Mouse (Mus musculus) midbrain, embryonic 16.5 days (tissue): ENCODE measurements around the gene Ccdc146. TPM values are rescaled to one million over a fixed set of nuclear protein-coding genes. Genes with fewer than 3 reads are reported as not detected.

Experiments used
- ATAC-seq: fragments of 200-750 bp; cut with Nextera tagmentation; 2 replicates; pipeline ENCODE4 v1.8.0; 2017; ENCODE audit warnings: moderate TSS enrichment
- H3K27ac ChIP-seq: fragments of 300-500 bp; sonication (generic); 2 replicates; pipeline ENCODE4 v1.5.1; 2014; ENCODE audit warnings: mild to moderate bottlenecking, low read length, mixed read lengths
- H3K27me3 ChIP-seq: fragments of 300-500 bp; sonication (generic); 2 replicates; pipeline ENCODE4 v1.6.1; 2014; ENCODE audit warnings: low read depth, low read length, mixed read lengths; ENCODE audit not compliant: control insufficient read depth, insufficient read depth
- H3K36me3 ChIP-seq: fragments of 300-500 bp; sonication (generic); 2 replicates; pipeline ENCODE4 v1.6.1; 2014; ENCODE audit warnings: mild to moderate bottlenecking, low read length, moderate library complexity, mixed read lengths; ENCODE audit not compliant: control insufficient read depth, insufficient read depth
- H3K4me1 ChIP-seq: fragments of 300-500 bp; sonication (generic); 2 replicates; pipeline ENCODE4 v1.6.1; 2014; ENCODE audit warnings: mild to moderate bottlenecking, low read length, mixed read lengths; ENCODE audit not compliant: control insufficient read depth, insufficient read depth
- H3K4me2 ChIP-seq: fragments of 300-500 bp; sonication (generic); 2 replicates; pipeline ENCODE4 v1.6.1; 2014; ENCODE audit warnings: mild to moderate bottlenecking, low read length, mixed read lengths
- H3K4me3 ChIP-seq: fragments of 300-500 bp; sonication (generic); 2 replicates; pipeline ENCODE4 v1.5.1; 2014; ENCODE audit warnings: low read depth, mild to moderate bottlenecking, low read length, moderate library complexity, mixed read lengths
- H3K9ac ChIP-seq: fragments of 300-500 bp; sonication (generic); 2 replicates; pipeline ENCODE4 v1.6.1; 2014; ENCODE audit warnings: low read depth, low read length, mixed read lengths
- H3K9me3 ChIP-seq: fragments of 300-500 bp; sonication (generic); replicated peaks from 2 replicates; pipeline ENCODE4 v1.6.1; 2014; ENCODE audit warnings: mild to moderate bottlenecking, low read length, mixed read lengths; ENCODE audit not compliant: control insufficient read depth, poor library complexity, severe bottlenecking
- WGBS: fragments of 180-500 bp; shearing (Covaris S2); extraction: QIAGEN DNeasy Blood & Tissue Kit; methylation state at CpG from one replicate; pipeline ENCODE4 v1.1.7; 2014; 5-methylcytosine and 5-hydroxymethylcytosine counted together
- polyA plus RNA-seq: library from polyadenylated mRNA; unstranded; fragments of >200 nt; fragmentation: Nextera tagmentation; extraction: Ambion mirVana; gene quantifications from 2 replicates; pipeline ENCODE4 v1.2.1, GENCODE M21; 2015

The Ccdc146 gene
- polyA plus RNA-seq, 1 experiment from 2014 or later, result 0.90 TPM

DNA sequence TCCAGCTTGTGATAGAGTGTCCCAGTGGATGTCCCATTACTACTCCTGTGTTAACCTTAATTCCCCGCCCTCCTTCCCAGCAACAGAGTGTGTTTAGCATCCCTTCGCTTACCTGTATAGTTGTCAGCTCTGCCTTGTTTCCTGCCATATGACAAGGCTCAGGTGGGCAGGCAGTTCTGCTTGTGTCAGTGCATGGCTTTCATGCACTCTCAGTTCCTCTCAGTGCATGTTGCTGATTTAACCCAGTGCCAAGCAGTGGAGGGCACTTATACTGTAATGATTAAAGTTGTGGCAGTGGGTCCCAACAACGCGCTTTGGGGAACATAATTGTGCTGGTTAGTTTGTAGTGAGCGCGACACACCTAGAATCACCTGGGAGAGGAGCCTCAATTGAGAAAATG, 2.2 kb upstream of the Ccdc146 start:
- Histone ChIP-seq H3K4me3 (no peak overlapping the region), H3K4me1 (peaks cover 13% of the 10 kb centered on the region), H3K9me3 (no peaks in the 10 kb centered on the region), H3K27me3 (no peaks in the 10 kb centered on the region), H3K9ac (no peak overlapping the region), H3K27ac (no peak overlapping the region), H3K4me2 (no peak overlapping the region), H3K36me3 (no peaks in the 10 kb centered on the region)
- whole genome bisulfite sequencing, result 96% methylated on average over 6 of the region's 6 CpGs
- ATAC-seq, result no peak

DNA sequence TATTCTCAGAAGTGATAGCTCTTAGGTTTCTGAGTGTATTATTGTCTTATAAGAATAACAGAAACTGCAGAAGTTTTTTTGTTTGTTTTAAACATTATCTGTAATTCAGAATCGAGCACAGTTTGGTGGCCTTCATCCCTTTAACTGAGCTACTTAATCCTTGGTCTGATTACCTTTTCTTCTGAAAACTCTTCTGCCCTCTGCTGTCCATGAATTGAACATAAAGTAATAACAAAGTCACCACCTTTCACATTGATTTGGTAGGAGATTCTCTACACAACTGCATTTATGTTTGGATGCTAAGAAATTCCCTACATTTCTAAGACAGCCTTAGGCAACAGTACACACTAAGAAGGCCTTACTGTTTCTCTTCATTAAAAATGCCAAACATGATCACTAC, 3.9 kb downstream of the Ccdc146 start:
- WGBS, result 28% methylated on average over 1 of the region's 1 CpGs
- H3K4me3 ChIP-seq, result no peak overlapping the region
- peaks cover 2% of the 10 kb centered on the region for H3K4me1 ChIP-seq
- no peak overlapping the region for H3K4me2 ChIP-seq
- no peaks in the 10 kb centered on the region for H3K9me3 ChIP-seq
- H3K27me3 ChIP-seq, result no peaks in the 10 kb centered on the region
- no peaks in the 10 kb centered on the region for H3K36me3 ChIP-seq
- no peak overlapping the region for H3K9ac ChIP-seq
- no peak for ATAC-seq
- H3K27ac ChIP-seq, result no peak overlapping the region

DNA sequence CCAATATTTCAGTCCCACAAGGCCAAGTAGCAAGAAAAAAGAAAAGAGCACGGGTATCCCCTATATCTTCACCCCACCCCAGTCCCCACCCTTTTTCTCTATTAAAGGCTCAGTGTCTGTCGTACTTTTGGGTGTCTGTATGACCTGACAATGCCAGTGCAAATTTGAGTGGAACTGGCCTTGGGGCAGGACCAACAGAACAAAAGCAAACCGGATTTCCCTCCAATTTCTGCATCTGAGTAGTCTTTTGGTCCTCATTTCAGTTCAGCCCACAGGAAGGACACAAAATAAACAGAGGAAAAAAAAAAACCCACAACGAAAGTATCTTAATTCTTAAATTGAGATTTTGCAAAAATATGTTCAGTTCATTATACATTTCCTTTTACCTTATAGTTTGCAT, 5.9 kb downstream of the Ccdc146 start:
- H3K9ac ChIP-seq, result no peak overlapping the region
- H3K4me2 ChIP-seq, result no peak overlapping the region
- no peak overlapping the region for H3K4me3 ChIP-seq
- no peak for ATAC-seq
- H3K4me1 ChIP-seq, result no peaks in the 10 kb centered on the region
- H3K9me3 ChIP-seq, result no peaks in the 10 kb centered on the region
- no peak overlapping the region for H3K27ac ChIP-seq
- H3K27me3 ChIP-seq, result no peaks in the 10 kb centered on the region
- 75% methylated on average over 4 of the region's 4 CpGs for WGBS
- no peaks in the 10 kb centered on the region for H3K36me3 ChIP-seq

DNA sequence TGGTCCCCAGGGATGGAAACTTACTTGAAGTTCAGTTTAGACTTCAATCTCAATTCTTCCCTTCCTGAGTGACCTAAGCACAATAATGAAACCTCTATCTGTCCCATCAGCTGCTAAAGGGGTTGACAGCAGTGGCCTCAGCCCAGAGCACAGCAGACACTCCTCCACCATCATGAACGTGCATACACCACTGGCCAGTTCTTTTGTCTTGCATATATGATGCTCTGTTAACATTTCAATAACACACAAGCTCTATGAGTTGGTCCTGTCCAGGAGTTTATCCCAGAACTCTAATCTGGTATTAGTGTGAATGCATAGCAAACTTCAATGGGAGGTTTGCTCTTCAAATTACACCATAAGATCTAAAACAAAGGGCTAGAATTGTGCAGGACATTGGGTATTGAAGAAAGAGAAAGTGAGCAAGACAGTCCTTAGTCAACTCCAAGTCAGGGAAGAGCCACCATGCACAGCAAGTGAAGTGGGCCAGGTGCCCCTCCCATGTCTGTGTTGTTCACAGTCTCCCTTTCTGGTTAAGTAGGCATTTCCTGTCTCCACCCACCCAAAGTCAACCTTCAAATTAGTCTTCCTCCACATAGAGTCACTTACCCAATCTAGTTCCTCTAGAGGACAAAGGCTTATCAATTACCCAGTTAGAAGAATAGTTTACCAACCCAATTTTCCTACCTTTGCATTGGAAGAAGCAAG, 10.2 kb downstream of the Ccdc146 start:
- no peaks in the 10 kb centered on the region for H3K36me3 ChIP-seq
- H3K4me1 ChIP-seq, result no peaks in the 10 kb centered on the region
- H3K4me3 ChIP-seq, result no peak overlapping the region
- H3K27me3 ChIP-seq, result no peaks in the 10 kb centered on the region
- no peak for ATAC-seq
- H3K27ac ChIP-seq, result no peak overlapping the region
- no peaks in the 10 kb centered on the region for H3K9me3 ChIP-seq
- WGBS, result 62% methylated on average over 1 of the region's 1 CpGs
- H3K9ac ChIP-seq, result no peak overlapping the region
- H3K4me2 ChIP-seq, result no peak overlapping the region

DNA sequence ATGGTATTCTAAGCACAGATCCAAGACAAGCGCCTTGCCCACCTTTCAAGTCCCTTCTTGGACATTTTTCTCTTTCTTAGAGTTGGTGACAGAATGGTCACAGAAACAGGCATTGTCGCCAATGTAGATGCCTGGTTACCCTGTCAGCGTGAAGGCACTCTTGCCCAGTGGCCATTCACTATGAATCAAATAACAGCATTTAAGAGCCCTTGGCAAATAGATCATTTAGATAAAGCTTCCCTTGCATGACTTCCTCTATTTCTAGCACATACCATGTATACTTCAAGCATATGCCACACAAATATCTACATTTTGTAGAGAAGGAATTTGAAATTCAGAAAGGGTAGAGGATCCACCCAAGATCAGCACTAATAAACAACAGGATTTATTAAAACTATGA, 11.2 kb downstream of the Ccdc146 start:
- H3K4me3 ChIP-seq, result no peak overlapping the region
- no peak overlapping the region for H3K4me2 ChIP-seq
- H3K4me1 ChIP-seq, result no peaks in the 10 kb centered on the region
- H3K27ac ChIP-seq, result no peak overlapping the region
- 87% methylated on average over 3 of the region's 3 CpGs for WGBS
- no peaks in the 10 kb centered on the region for H3K36me3 ChIP-seq
- no peaks in the 10 kb centered on the region for H3K27me3 ChIP-seq
- H3K9ac ChIP-seq, result no peak overlapping the region
- no peak for ATAC-seq
- H3K9me3 ChIP-seq, result no peaks in the 10 kb centered on the region

DNA sequence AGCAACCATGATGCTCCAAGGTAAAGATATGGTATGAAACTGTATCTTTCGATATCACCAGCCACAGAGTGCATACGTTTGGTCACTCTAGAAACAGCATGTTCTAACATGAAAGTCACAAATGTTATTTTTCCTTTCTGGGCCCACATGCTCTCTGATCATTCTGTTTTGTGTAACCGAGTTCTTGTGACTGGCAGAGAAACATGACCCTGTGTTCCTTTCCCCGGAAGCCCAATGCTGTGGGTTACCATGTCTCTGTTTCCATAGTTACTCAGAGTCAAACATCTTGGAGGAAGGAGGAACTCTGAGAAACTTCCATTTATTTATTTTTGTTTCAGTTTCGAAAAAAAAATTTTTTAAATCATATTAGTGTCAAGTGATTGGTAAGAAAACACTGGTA, 12.4 kb downstream of the Ccdc146 start:
- no peak for ATAC-seq
- Histone ChIP-seq H3K36me3 (no peaks in the 10 kb centered on the region), H3K27ac (no peak overlapping the region), H3K9me3 (no peaks in the 10 kb centered on the region), H3K4me1 (no peaks in the 10 kb centered on the region), H3K4me2 (no peak overlapping the region), H3K27me3 (no peaks in the 10 kb centered on the region), H3K9ac (no peak overlapping the region), H3K4me3 (no peak overlapping the region)
- 82% methylated on average over 5 of the region's 5 CpGs for WGBS

DNA sequence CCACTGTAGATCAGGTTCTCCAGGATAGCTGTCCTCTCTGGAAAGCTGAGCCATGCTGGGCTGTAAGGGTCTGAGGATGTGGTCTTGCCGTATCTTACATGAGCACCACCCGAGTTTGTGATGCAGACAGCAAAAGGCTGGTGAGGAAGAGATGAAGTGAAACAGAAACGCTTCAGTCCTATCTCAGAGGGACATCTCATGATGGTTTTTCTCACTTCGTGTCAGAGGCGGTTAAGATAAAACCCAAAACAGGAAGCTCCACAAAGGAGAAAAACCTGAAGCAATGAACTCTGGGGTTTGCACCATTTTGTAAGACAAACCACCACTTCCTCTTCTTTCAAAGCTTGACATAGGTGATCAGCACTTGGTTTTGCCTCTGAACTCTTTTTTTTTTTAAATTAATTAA, 13.2 kb downstream of the Ccdc146 start:
- 91% methylated on average over 5 of the region's 5 CpGs for WGBS
- H3K4me3 ChIP-seq, result no peak overlapping the region
- no peaks in the 10 kb centered on the region for H3K9me3 ChIP-seq
- no peaks in the 10 kb centered on the region for H3K36me3 ChIP-seq
- no peaks in the 10 kb centered on the region for H3K27me3 ChIP-seq
- ATAC-seq, result no peak
- H3K9ac ChIP-seq, result no peak overlapping the region
- H3K4me1 ChIP-seq, result no peaks in the 10 kb centered on the region
- H3K27ac ChIP-seq, result no peak overlapping the region
- no peak overlapping the region for H3K4me2 ChIP-seq

DNA sequence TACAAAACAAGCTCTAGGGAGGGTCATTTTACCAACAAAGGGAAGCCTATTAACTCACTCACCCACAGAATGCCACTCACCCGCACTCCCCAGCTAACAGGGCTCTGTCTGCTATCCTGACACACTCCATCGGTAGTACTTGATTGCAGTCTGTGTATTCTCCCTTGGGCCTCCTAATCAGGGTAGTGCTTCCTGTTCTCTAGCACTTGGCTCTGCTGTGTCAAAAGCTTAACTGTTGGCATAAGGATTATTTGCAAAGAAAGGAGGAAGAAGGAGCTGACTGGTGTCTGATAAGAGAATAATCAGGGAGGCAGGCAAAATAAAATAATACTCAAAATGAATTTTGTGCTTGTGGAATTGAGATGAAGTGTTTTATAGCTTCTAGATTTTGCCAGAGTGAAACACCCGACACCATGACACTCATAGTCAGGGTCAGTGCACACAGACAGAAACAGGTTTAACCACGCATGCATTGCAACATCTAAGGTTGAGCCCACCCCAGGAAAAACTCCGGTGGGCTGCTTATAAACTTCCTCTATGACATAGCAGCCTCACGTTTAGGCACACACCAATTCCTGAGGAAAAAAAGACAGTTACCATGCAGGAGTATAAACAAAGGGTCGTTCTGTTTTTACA, 29.2 kb downstream of the Ccdc146 start:
- no peaks in the 10 kb centered on the region for H3K36me3 ChIP-seq
- no peaks in the 10 kb centered on the region for H3K27me3 ChIP-seq
- H3K9me3 ChIP-seq, result no peaks in the 10 kb centered on the region
- ATAC-seq, result no peak
- no peak overlapping the region for H3K27ac ChIP-seq
- WGBS, result 49% methylated on average over 7 of the region's 7 CpGs
- no peak overlapping the region for H3K4me3 ChIP-seq
- H3K4me2 ChIP-seq, result no peak overlapping the region
- H3K4me1 ChIP-seq, result no peaks in the 10 kb centered on the region
- no peak overlapping the region for H3K9ac ChIP-seq

DNA sequence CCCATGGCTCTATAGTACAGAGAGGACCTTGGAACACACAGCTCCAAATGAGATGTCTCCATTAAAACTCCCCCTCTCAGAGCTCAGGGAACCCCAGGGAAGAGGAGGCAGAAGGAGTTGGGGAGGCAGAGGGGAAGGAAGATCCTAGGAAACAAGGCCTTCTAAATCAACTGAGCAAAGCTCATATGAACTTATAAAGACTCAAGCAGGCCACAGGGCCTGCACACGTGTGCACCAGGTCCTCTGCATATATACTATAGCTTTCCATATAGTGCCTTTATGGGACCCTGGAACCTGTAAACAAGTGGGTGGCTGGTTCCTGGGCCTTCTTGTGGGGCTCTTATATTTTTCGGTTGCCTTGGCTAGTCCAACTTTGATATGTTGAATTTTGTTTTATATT, 29.9 kb downstream of the Ccdc146 start:
- no peaks in the 10 kb centered on the region for H3K36me3 ChIP-seq
- no peak overlapping the region for H3K9ac ChIP-seq
- 85% methylated on average over 2 of the region's 2 CpGs for WGBS
- ATAC-seq, result no peak
- H3K27ac ChIP-seq, result no peak overlapping the region
- no peaks in the 10 kb centered on the region for H3K4me1 ChIP-seq
- H3K9me3 ChIP-seq, result no peaks in the 10 kb centered on the region
- H3K27me3 ChIP-seq, result no peaks in the 10 kb centered on the region
- no peak overlapping the region for H3K4me3 ChIP-seq
- no peak overlapping the region for H3K4me2 ChIP-seq
